Mouse (Mus musculus) kidney, adult 10 weeks (tissue): ENCODE results near the gene Cops4. TPM values are rescaled to one million over a fixed set of nuclear protein-coding genes. Genes with fewer than 3 reads are reported as not detected.

Experiments
- polyA plus RNA-seq: library from polyadenylated mRNA; stranded (reverse); fragments of 350-450 nt; fragmentation: Illumina TruSeq; extraction: RNeasy Lipid Tissue Mini Kit (QIAGEN cat#74804); gene quantifications from one replicate; pipeline ENCODE4 v1.2.3, GENCODE M21; 2014; ENCODE audit warnings: low read depth, low replicate concordance

The Cops4 gene
- polyA plus RNA-seq = 83.8 TPM

DNA sequence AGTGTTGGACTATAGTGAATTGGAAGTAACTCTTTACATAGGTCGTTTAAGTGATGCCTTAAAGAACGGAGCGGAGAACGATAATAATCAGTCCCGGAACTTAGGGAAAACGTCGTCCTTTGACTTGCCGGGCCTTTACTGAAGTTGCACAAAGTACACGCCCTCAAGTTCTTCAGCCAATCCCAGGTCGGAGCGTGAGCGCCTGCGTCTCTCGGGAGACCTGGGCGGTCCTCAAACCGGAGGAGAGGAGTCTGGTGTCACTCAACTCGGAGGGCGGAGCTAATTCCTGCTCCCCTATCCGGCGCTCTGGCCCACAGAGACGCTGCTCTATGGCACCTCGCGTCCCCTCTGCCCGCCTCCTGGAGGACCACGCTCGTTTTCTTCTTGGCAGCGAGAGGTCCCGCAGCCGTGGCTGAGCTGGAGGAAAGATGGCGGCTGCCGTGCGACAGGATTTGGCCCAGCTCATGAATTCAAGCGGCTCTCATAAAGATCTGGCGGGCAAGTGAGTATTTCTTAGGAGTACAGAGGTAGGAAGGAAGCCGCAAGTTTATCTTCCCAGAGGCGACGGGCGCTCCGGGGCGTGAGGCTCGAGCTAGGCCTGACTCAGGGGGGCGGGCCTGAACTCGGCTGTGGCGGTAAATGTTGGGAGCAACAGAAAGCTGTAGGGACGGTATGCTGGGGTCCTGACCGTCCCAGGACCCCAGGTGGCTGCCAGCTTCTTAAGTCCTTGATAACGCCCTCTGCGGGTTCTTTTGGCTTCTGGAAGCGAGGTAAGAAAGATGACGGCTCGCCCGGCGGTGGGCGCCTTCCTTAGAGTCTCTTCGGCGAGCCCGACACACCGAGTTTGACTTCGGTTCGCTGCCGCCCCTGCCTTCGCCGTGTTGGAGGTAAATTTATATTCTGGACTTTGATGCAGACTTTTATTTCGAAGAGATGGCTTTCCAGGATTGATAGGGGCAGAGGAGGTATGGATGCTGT is at the start of gene Cops4:
Gene Cops4, plus strand, starts transcription at position 261 of the 978 bp plus-strand sequence.

DNA sequence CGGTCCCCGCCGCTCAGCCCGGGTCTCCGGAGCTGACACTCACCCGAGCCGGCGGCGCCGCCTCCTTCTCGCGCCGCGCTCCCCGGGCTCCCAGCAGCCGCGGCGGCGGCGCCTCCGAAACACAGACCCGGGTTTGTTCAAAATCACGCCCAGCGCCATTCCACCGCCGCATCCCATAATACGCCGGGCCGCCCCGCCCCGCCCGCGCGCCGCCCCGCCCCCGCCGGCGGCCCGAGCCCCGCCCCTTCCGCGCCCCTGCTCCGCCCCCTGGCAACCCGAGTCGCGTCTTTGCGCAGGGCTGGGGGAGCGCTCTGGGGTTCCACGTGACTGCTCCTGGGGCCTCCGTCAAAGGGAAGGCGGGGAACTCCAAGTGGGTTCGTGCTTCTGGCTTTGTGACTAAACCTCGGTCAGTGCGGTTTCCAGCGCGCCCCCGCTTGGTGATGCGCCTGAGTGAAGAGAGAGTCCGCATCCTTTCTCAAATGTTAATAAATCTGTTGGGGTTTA is 17.6 kb upstream of the Cops4 start, which contains the start of gene Lin54:
Gene Lin54, minus strand, starts transcription at position 182 of the 504 bp plus-strand sequence.

DNA sequence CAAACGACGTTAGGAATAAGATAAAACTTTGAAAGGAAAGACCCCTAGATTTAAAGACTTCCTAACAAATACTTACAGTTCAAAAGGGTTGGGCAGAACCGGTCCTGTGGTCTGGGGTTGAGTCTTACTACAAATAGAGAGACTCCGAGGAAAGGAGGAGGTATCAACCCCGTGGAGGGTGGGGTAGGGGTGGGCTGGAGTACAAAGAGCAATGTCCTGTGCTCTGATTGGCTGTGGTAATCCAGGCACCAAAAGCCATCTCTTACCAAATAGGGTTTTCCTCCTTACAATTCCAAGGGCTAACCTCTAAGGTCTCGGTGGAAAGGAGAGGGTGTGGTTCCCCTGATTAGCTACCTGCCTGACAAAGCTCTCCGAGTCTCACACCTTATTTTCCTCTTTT is 54.0 kb downstream of the Cops4 start, which contains the start of gene Plac8:
Gene Plac8, minus strand, starts transcription at position 177 of the 400 bp plus-strand sequence.

Other genes starting within 250 kb of the Cops4 start
- 180 TPM for gene Sec31a, start 102.1 kb upstream of the Cops4 start, polyA plus RNA-seq
- 19.7 TPM for gene Lin54, start 17.7 kb upstream of the Cops4 start, polyA plus RNA-seq
- 12.7 TPM for gene Plac8, start 53.9 kb downstream of the Cops4 start, polyA plus RNA-seq
- gene Coq2, start 156.8 kb downstream of the Cops4 start, polyA plus RNA-seq = 26.3 TPM
- gene Hpse, start 201.4 kb downstream of the Cops4 start, polyA plus RNA-seq = 0.32 TPM